Mouse (Mus musculus) left cerebral cortex, adult 2 months (tissue): Measurements from ENCODE around the gene Amn. TPM values are rescaled to one million over a fixed set of nuclear protein-coding genes. Genes with fewer than 3 reads are reported as not detected.

Source experiments
- DNase-seq, 2 experiments: peaks; one replicate each; pipeline ENCODE4 v3.0.0; 2021 to 2022; ENCODE audit warnings: low spot score in 2 of 2, mixed read lengths in 1 of 2; ENCODE audit errors: extremely low spot score in 1 of 2
- H3K27ac ChIP-seq: fragments of 200-600 bp; 2 replicates; pipeline ENCODE4 v1.8.1; 2022
- H3K4me3 ChIP-seq: fragments of 200-600 bp; 2 replicates; pipeline ENCODE4 v1.8.1; 2022
- CTCF ChIP-seq: fragments of 200-600 bp; IDR thresholded peaks from 2 replicates; pipeline ENCODE4 v1.8.1; 2022; ENCODE audit warnings: antibody characterized with exemption, mild to moderate bottlenecking, moderate library complexity
- intact Hi-C: fragments of 180-260 bp; cut with DNase I; formaldehyde crosslinking; loops from one replicate; pipeline ENCODE4 v1.15.1; 2025
- total RNA-seq, 2 experiments: library from RNA; stranded (reverse); gene quantifications; 2 replicates each; pipeline ENCODE4 v1.2.3; 2021

The Amn gene
- total RNA-seq, 2 experiments from 2014 or later: 8.0 to 10.0 TPM

GRCm38 (mm10) chr12:111271966-111272365 lies 1.1 kb downstream of the Amn start:
- no peak for DNase-seq
- no peak overlapping the region for H3K27ac ChIP-seq
- no peak for TF ChIP-seq CTCF
- no peak overlapping the region for H3K4me3 ChIP-seq
- intact Hi-C loops: loop anchor here (5.0 kb wide), 1 partner anchor 130 kb away; no protein-coding TSS in a partner anchor

DNA sequence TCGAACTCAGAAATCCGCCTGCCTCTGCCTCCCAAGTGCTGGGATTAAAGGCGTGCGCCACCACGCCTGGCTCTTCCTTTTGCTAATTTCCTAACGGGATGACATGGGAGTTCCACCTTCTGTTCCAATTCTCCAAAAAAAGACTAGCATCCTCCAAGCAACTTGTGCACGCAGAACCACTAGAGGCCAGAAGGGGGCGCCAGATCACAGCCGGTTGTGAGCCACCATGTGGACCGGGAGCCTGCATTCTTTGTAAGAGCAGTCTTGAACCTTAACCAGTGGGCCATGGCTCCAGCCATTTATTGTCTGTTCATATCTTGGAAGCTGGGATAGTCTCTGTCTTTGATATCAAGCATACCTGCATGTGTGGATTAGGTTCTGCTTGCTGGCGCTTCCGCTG lies 1.5 kb downstream of the Amn start:
- intact Hi-C loops: loop anchor here (5.0 kb wide), 1 partner anchor 130 kb away; no protein-coding TSS in a partner anchor
- peak; percentile 69 to 84 for DNase-seq
- no peak overlapping the region for H3K27ac ChIP-seq
- H3K4me3 ChIP-seq: no peak overlapping the region
- peak; percentile 90 for TF ChIP-seq CTCF

GRCm38 (mm10) chr12:111274006-111274405 lies 3.1 kb downstream of the Amn start:
- DNase-seq: no peak
- peak overlapping the region; percentile 48 for H3K4me3 ChIP-seq
- no peak overlapping the region for H3K27ac ChIP-seq
- no peak for TF ChIP-seq CTCF
- intact Hi-C loops: loop anchor here (5.0 kb wide), 1 partner anchor 128 kb away; no protein-coding TSS in a partner anchor

DNA sequence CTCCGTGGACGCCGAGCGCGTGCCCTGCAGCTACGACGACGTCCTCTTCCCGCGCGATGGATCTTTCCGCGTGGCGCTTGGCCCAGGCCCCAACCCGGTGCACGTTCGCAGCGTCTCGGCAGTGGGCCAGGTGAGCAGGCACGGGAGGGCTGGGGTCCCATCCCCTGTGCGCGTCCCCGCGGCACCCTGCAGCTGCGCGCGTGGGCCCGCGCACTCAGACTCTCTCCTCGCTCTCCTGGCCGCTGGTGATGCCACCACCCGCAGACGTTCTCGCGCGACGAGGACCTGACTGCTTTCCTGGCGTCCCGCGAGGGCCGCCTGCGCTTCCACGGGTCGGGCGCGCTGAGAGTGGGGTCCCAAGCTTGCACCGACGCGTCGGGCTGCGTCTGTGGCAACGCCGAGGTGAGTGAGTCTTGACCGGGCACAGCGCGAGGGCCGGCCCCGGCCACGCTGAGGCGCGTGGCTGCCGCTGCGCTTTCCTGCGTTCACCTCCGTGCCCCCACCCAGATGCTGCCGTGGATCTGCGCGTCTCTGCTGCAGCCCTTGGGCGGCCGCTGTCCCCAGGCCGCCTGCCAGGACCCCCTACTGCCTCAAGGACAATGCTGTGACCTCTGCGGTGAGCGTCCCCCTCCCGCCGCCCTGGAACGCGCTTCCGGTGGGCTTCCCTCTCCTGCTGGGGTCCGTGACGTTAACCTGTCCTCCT lies 3.7 kb downstream of the Amn start:
- no peak overlapping the region; the same call in 1 of the 2 replicates for H3K27ac ChIP-seq
- H3K4me3 ChIP-seq: peak overlapping the region; percentile 48
- DNase-seq: peak in 1 of 2 experiments; percentile 32
- TF ChIP-seq CTCF: no peak
- intact Hi-C loops: loop anchor here (5.0 kb wide), 1 partner anchor 128 kb away; no protein-coding TSS in a partner anchor

GRCm38 (mm10) chr12:111275150-111275841 lies 4.4 kb downstream of the Amn start:
- peak overlapping the region; percentile 48 for H3K4me3 ChIP-seq
- DNase-seq: no peak
- TF ChIP-seq CTCF: no peak
- intact Hi-C loops: no loop called here
- no peak overlapping the region for H3K27ac ChIP-seq

GRCm38 (mm10) chr12:111276371-111276770 lies 5.5 kb downstream of the Amn start:
- no peak overlapping the region for H3K4me3 ChIP-seq
- DNase-seq: no peak
- H3K27ac ChIP-seq: no peak overlapping the region
- intact Hi-C loops: no loop called here
- no peak for TF ChIP-seq CTCF

DNA sequence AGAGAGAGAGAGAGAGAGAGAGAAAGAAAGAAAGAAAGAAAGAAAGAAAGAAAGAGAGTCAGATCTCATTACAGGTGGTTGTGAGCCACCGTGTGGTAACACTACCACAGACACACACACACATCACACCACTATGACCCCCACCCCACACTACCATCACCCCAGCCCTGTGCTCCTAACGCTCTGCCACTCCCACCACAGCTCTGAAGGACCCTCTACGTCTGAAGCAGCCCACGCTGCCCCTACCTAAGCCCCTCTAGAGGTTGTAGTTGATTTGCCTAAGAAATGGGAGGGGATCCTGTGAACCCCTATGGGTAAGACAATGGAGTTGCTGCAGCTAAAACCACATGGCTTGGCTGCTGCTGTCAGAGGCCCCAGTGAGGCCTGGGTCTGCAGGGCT lies 12.7 kb downstream of the Amn start:
- no peak overlapping the region for H3K4me3 ChIP-seq
- intact Hi-C loops: no loop called here
- no peak for TF ChIP-seq CTCF
- no peak for DNase-seq
- no peak overlapping the region for H3K27ac ChIP-seq

- intact Hi-C loops: no loop called here
- DNase-seq: no peak
- no peak for TF ChIP-seq CTCF
- H3K27ac ChIP-seq: no peak overlapping the region
- no peak overlapping the region for H3K4me3 ChIP-seq
Measured at GRCm38 (mm10) chr12:111284532-111284931, 13.6 kb downstream of the Amn start.

- Histone ChIP-seq H3K27ac (no peak overlapping the region), H3K4me3 (no peak overlapping the region)
- no peak for TF ChIP-seq CTCF
- DNase-seq: no peak
- intact Hi-C loops: no loop called here
Measured at GRCm38 (mm10) chr12:111293025-111293424, 22.1 kb downstream of the Amn start.

- DNase-seq: no peak
- intact Hi-C loops: no loop called here
- Histone ChIP-seq H3K4me3 (no peak overlapping the region), H3K27ac (no peak overlapping the region)
- no peak for TF ChIP-seq CTCF
Measured at GRCm38 (mm10) chr12:111301322-111302017, 30.6 kb downstream of the Amn start.

DNA sequence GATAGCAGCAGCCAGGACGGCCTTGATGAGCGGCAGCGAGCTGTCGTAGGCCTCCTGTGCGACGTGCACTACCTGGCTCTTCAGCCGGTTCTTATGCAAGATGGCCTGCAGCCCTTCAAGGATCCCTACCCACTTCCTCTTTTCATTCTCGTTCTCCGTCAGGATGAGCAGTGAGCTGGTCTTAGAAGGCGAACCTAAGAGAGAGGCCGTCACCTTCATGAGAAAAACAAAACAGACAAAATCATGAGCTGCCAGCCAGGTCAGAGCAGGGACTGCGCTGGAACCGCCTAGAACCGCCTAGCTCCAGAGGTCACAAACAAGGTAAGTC lies 31.1 kb downstream of the Amn start:
- no peak overlapping the region for H3K4me3 ChIP-seq
- TF ChIP-seq CTCF: no peak
- H3K27ac ChIP-seq: no peak overlapping the region
- no peak for DNase-seq
- intact Hi-C loops: no loop called here

DNA sequence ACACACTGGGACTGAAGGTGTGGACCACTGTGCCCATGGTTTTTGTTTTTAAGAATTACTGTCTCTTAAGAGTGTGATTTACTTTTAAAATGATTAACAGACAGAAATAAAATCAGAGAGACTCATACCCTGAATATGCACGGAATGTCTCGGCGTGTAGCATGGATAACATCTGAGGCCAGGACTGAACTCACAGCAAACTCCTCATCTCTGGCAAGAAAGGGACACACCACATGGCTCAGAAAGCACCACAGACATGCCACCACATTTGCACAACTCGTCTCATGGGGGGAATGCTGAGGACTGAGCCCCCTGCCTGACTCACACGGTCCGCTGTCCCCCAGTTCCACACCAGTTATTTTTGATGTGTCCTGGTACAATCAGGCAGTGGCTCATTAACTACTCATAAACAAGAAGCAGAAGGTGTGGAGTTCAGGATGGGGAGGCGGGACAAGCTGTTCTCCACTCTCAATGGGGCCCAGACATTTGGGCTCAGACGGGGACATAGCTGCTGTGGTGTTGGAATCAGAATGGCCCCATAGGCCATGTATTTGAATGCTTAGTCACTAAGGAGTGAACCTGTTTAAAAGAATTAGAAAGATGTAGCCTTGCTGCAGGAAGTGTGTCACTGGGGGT lies 32.9 kb downstream of the Amn start:
- Histone ChIP-seq H3K27ac (no peak overlapping the region), H3K4me3 (no peak overlapping the region)
- TF ChIP-seq CTCF: no peak
- no peak for DNase-seq
- intact Hi-C loops: no loop called here
